Mouse (Mus musculus) midbrain, embryonic 10.5 days (tissue): ENCODE measurements at regions not wholly inside any gene's neighbourhood (a gene's known extent, or its start where the extent isn't known, plus 50 kb on each side); places are given as distances from the start of the nearest gene placed in this dataset.

Experiments used
- DNase-seq: peaks from one replicate; pipeline ENCODE4 v3.0.0-alpha.2; 2017; ENCODE audit warnings: low spot score
- H3K27ac ChIP-seq: fragments of 300-500 bp; sonication (generic); replicated peaks from 2 replicates; pipeline ENCODE4 v1.5.1; 2016; ENCODE audit warnings: mild to moderate bottlenecking
- H3K27me3 ChIP-seq: fragments of 300-500 bp; sonication (generic); 2 replicates; pipeline ENCODE4 v1.6.1; 2016; ENCODE audit warnings: low read depth, mild to moderate bottlenecking; ENCODE audit not compliant: poor library complexity, severe bottlenecking
- H3K36me3 ChIP-seq: fragments of 300-500 bp; sonication (generic); 2 replicates; pipeline ENCODE4 v1.6.1; 2016; ENCODE audit warnings: mild to moderate bottlenecking, moderate library complexity
- H3K4me1 ChIP-seq: fragments of 300-500 bp; sonication (generic); 2 replicates; pipeline ENCODE4 v1.6.1; 2016
- H3K4me3 ChIP-seq: fragments of 300-500 bp; sonication (generic); 2 replicates; pipeline ENCODE4 v1.5.1; 2016; ENCODE audit warnings: mild to moderate bottlenecking, moderate library complexity
- H3K9me3 ChIP-seq: fragments of 300-500 bp; sonication (generic); replicated peaks from 2 replicates; pipeline ENCODE4 v1.6.1; 2016; ENCODE audit warnings: mild to moderate bottlenecking
- WGBS: fragments of 180-500 bp; shearing (Covaris S2); methylation state at CpG from one replicate; pipeline ENCODE4 v1.1.7; 2016; 5-methylcytosine and 5-hydroxymethylcytosine counted together

GRCm38 (mm10) chr12:32681910-32682309 is 137.4 kb upstream of the Nampt start:
- Histone ChIP-seq H3K36me3 (no peaks in the 10 kb centered on the region), H3K27me3 (no peaks in the 10 kb centered on the region), H3K9me3 (no peaks in the 10 kb centered on the region), H3K4me3 (no peak overlapping the region), H3K4me1 (no peaks in the 10 kb centered on the region), H3K27ac (no peak overlapping the region)
- WGBS, result 81% methylated on average over 3 of the region's 3 CpGs
- no peak for DNase-seq

GRCm38 (mm10) chr12:32683375-32683774 is 136.0 kb upstream of the Nampt start:
- Histone ChIP-seq H3K27me3 (no peaks in the 10 kb centered on the region), H3K36me3 (no peaks in the 10 kb centered on the region), H3K4me3 (no peak overlapping the region), H3K9me3 (no peaks in the 10 kb centered on the region), H3K4me1 (no peaks in the 10 kb centered on the region), H3K27ac (no peak overlapping the region)
- WGBS, result 91% methylated on average over 2 of the region's 2 CpGs
- DNase-seq, result no peak

DNA sequence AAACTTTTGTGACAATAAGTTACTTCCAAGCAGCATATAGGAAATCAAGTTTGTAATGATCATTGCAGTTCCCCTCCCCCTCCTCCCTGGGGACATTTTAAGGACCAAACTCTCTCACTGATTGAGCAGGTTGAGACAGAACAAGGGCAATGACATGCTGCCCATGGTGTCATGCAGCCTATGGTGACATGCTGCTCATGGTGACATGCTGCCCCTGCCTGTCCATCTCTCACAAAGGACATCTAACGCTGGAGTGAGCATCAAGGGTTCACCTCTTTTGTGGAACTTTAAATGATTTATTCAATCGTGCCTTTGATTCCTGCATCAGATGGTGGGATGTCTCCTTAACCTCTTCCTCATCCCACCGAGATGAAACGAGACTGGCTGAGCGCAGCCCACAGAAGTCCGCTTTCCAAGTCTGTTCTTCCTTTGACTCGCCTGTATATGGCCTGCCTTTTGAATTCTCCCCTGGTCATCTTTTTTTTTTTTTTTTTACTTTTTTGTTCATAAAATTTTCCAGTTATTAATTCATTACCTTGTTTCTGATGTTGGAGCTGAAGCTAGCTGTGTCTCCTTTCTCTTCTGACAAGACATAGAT is 133.5 kb upstream of the Nampt start:
- Histone ChIP-seq H3K36me3 (no peaks in the 10 kb centered on the region), H3K27ac (no peak overlapping the region), H3K9me3 (no peaks in the 10 kb centered on the region), H3K4me3 (no peak overlapping the region), H3K4me1 (no peaks in the 10 kb centered on the region), H3K27me3 (no peaks in the 10 kb centered on the region)
- DNase-seq, result no peak
- 84% methylated on average over 7 of the region's 7 CpGs for WGBS

GRCm38 (mm10) chr12:32689361-32689760 is 130.0 kb upstream of the Nampt start:
- Histone ChIP-seq H3K36me3 (no peaks in the 10 kb centered on the region), H3K27ac (no peak overlapping the region)
- no peak for DNase-seq

DNA sequence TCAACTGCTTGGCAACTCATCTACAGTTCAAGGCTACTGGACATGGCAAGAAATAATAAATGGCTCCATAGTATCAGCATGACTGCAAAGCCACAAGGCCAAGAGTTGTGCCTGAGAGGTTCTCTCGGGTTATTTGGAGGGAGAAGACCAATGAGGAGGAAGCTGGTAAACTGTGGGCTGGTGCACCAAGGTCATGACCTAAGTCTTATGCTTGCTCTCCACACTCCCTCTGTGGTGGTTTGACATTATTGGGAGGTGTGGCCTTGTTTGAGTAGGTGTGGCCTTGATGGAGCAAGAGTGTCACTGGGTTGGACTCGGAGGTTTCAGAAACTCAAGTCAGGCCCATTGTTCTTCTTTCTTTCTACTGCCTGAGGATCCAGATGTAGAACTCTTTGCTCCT is 129.2 kb upstream of the Nampt start:
- Histone ChIP-seq H3K4me1 (0 out of 2 replicates have a peak, but pooled peaks cover 4% of the 10 kb centered on the region), H3K9me3 (no peaks in the 10 kb centered on the region), H3K36me3 (no peaks in the 10 kb centered on the region), H3K27me3 (no peaks in the 10 kb centered on the region), H3K27ac (no peak overlapping the region), H3K4me3 (no peak overlapping the region)
- 94% methylated on average over 2 of the region's 2 CpGs for WGBS
- no peak for DNase-seq

More at GRCm38 (mm10) chr12:32689361-32689760, 130.0 kb upstream of the Nampt start:
- Histone ChIP-seq H3K27me3 (no peaks in the 10 kb centered on the region), H3K4me1 (0 out of 2 replicates have a peak, but pooled peaks cover 4% of the 10 kb centered on the region), H3K4me3 (no peak overlapping the region), H3K9me3 (no peaks in the 10 kb centered on the region)
- WGBS, result 87% methylated on average over 4 of the region's 4 CpGs

DNA sequence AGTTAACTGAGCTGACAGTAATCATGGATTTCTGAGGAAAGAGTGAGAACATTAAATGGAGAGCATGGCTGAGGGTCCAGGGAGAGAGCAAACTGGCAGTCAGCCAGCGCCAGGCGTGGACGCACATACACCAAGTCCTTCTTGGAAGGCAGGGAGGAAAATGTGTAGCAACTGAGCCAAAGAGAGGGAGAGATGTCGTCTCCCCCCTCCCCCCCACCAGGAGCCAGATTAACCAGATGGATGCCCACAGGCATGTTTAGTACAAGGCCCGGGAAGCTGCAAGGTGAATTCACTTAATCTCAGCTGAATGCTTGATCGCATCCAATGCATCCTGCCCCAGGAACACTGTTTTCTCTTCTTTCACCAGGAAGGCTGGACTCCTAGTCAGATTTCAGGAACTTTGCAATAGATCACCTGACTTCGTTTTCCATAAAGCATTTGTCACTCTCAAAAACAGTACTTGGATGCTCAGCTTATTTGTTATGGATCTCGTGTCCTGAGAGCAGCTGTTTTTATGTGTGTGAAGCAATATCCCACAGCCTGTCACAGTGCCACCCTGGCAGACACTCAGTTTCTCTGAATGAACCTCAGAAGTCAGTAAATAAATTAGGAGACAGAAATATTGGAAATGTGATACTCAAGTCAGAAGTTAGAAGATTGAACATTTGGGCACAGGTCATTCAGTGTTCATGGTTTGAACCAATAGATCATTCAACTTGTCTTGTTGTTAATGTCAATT is 127.1 kb upstream of the Nampt start:
- H3K9me3 ChIP-seq, result no peaks in the 10 kb centered on the region
- 0 out of 2 replicates have a peak, but pooled peaks cover 4% of the 10 kb centered on the region for H3K4me1 ChIP-seq
- no peaks in the 10 kb centered on the region for H3K36me3 ChIP-seq
- no peaks in the 10 kb centered on the region for H3K27me3 ChIP-seq
- H3K27ac ChIP-seq, result no peak overlapping the region
- DNase-seq, result no peak
- H3K4me3 ChIP-seq, result no peak overlapping the region
- WGBS, result 66% methylated on average over 8 of the region's 8 CpGs

GRCm38 (mm10) chr12:32692962-32693361 is 126.4 kb upstream of the Nampt start:
- Histone ChIP-seq H3K4me1 (0 out of 2 replicates have a peak, but pooled peaks cover 4% of the 10 kb centered on the region), H3K27ac (no peak overlapping the region), H3K9me3 (no peaks in the 10 kb centered on the region), H3K36me3 (no peaks in the 10 kb centered on the region), H3K27me3 (no peaks in the 10 kb centered on the region), H3K4me3 (no peak overlapping the region)
- WGBS, result 85% methylated on average over 7 of the region's 7 CpGs
- DNase-seq, result no peak

DNA sequence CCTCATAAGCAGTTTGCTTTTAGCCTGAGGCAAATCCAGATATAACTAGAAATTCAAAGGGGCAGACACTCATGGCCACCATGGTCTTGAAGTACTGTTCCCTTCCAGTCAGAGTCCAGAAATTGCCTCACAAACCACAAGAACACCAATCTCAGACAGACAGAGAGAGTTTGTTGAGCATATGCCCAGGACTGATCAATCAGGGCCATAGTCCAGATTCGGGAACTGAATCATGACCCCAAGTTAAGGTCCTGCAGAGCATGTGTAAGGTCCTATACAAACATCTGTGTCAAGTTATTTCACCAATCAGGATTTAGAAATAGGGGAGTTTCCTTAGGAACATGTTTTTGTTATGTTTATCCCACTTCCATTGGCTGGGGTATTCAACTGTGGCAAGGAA is 125.7 kb upstream of the Nampt start:
- no peaks in the 10 kb centered on the region for H3K9me3 ChIP-seq
- 90% methylated on average over 1 of the region's 1 CpGs for WGBS
- 0 out of 2 replicates have a peak, but pooled peaks cover 4% of the 10 kb centered on the region for H3K4me1 ChIP-seq
- DNase-seq, result no peak
- H3K27ac ChIP-seq, result no peak overlapping the region
- no peak overlapping the region for H3K4me3 ChIP-seq
- H3K27me3 ChIP-seq, result no peaks in the 10 kb centered on the region
- H3K36me3 ChIP-seq, result no peaks in the 10 kb centered on the region

- H3K4me3 ChIP-seq, result no peak overlapping the region
- no peaks in the 10 kb centered on the region for H3K27me3 ChIP-seq
- H3K9me3 ChIP-seq, result no peaks in the 10 kb centered on the region
- DNase-seq, result no peak
- H3K4me1 ChIP-seq, result 0 out of 2 replicates have a peak, but pooled peaks cover 4% of the 10 kb centered on the region
- 91% methylated on average over 2 of the region's 2 CpGs for WGBS
- no peaks in the 10 kb centered on the region for H3K36me3 ChIP-seq
- no peak overlapping the region for H3K27ac ChIP-seq
Observed at GRCm38 (mm10) chr12:32696832-32697231, 122.5 kb upstream of the Nampt start.

GRCm38 (mm10) chr12:32709188-32709587 is 110.2 kb upstream of the Nampt start:
- WGBS, result 91% methylated on average over 10 of the region's 10 CpGs
- DNase-seq, result no peak
- no peaks in the 10 kb centered on the region for H3K4me1 ChIP-seq
- no peaks in the 10 kb centered on the region for H3K36me3 ChIP-seq
- H3K9me3 ChIP-seq, result no peaks in the 10 kb centered on the region
- no peaks in the 10 kb centered on the region for H3K27me3 ChIP-seq
- H3K4me3 ChIP-seq, result no peak overlapping the region
- no peak overlapping the region for H3K27ac ChIP-seq

GRCm38 (mm10) chr12:32717129-32717921 is 102.0 kb upstream of the Nampt start:
- Histone ChIP-seq H3K27ac (no peak overlapping the region), H3K27me3 (no peaks in the 10 kb centered on the region), H3K4me3 (no peak overlapping the region), H3K36me3 (no peaks in the 10 kb centered on the region), H3K9me3 (no peaks in the 10 kb centered on the region), H3K4me1 (no peaks in the 10 kb centered on the region)
- WGBS, result 83% methylated on average over 5 of the region's 5 CpGs
- no peak for DNase-seq

- no peak for DNase-seq
- H3K4me3 ChIP-seq, result no peak overlapping the region
- H3K9me3 ChIP-seq, result no peaks in the 10 kb centered on the region
- H3K36me3 ChIP-seq, result no peaks in the 10 kb centered on the region
- H3K27ac ChIP-seq, result no peak overlapping the region
- 90% methylated on average over 4 of the region's 4 CpGs for WGBS
- no peaks in the 10 kb centered on the region for H3K4me1 ChIP-seq
- H3K27me3 ChIP-seq, result no peaks in the 10 kb centered on the region
Observed at GRCm38 (mm10) chr12:32719203-32719602, 100.1 kb upstream of the Nampt start.
